Mouse (Mus musculus) frontal cortex, adult (tissue): ENCODE data around the gene Pacsin3.

Experiments used
- ATAC-seq: cut with Nextera tagmentation; 2 replicates; pipeline ENCODE4 v1.9.2; 2017; ENCODE audit warnings: mild to moderate bottlenecking, moderate library complexity, mixed read lengths; ENCODE audit not compliant: low TSS enrichment

Pacsin3 gene

GRCm38 (mm10) chr2:91259493-91259892, 3.7 kb downstream of the Pacsin3 start:
- no peak for ATAC-seq

DNA sequence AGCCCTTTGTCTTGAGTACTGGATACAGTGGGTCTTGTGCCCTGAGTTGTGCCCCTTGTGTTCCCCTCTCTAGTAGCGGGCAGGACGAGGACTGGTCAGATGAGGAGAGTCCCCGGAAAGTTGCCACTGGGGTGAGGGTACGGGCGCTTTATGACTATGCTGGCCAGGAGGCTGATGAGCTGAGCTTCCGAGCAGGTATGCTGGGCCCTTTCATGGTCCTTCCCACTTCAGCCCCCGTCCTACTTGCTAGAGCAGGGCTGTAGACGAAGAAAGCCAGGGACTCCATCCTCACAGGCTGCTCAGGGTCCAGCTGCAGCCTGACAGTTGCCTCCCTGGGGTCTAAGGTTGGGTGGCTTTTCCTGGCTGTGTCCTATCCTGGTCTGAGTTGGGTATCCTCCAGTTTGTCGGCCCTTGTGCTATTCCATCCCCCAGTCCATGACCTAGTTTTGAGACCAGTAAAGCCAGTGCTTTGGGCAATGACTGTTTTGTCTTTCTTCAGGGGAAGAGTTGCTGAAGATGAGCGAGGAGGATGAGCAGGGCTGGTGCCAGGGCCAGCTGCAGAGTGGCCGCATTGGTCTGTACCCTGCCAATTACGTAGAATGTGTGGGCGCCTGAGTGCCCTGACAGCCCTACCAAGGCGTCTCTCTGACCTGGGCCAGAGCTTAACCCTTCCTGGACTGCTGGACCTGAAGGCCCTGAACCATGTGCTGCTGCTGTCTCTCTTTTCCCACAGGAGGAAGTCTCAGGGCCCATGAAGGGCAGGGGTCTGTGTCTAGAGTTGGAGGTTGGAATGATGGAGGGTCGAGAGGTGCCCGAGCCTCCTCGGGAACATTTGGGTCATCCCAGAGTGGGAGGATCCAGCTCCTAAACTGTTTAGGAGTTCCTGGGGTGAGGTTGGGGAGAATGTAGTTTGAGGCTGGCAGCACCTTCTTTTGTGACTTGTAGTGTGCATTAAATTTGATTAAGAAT, 8.2 kb downstream of the Pacsin3 start:
- ATAC-seq = no peak

GRCm38 (mm10) chr2:91264711-91265681, 9.2 kb downstream of the Pacsin3 start, which contains the start of gene Arfgap2:
Arfgap2 (plus strand) TSS chr2:91264974.
- ATAC-seq = peak; percentile 95

GRCm38 (mm10) chr2:91268042-91268441, 12.3 kb downstream of the Pacsin3 start:
- no peak for ATAC-seq

GRCm38 (mm10) chr2:91268706-91269105, 13.0 kb downstream of the Pacsin3 start:
- ATAC-seq = no peak

DNA sequence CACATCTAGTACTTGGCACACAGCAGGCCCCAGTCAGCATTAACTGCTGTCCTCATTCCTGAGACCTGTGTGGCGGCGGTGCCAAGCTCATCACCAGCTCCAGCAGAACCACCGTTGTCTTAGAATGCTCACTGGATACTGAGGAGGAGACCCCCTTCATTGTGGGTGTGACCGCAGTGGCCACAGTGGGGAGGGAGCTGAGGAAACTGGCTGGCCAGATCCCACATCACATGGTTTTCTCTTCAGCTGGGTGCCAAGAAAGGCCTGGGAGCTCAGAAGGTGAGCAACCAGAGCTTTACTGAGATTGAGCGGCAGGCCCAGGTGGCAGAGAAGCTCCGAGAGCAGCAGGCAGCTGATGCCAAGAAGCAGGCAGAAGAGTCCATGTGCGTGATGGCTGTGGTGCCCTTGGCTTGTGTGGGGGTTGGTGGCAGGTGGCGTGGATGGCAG, 14.0 kb downstream of the Pacsin3 start:
- no peak for ATAC-seq

DNA sequence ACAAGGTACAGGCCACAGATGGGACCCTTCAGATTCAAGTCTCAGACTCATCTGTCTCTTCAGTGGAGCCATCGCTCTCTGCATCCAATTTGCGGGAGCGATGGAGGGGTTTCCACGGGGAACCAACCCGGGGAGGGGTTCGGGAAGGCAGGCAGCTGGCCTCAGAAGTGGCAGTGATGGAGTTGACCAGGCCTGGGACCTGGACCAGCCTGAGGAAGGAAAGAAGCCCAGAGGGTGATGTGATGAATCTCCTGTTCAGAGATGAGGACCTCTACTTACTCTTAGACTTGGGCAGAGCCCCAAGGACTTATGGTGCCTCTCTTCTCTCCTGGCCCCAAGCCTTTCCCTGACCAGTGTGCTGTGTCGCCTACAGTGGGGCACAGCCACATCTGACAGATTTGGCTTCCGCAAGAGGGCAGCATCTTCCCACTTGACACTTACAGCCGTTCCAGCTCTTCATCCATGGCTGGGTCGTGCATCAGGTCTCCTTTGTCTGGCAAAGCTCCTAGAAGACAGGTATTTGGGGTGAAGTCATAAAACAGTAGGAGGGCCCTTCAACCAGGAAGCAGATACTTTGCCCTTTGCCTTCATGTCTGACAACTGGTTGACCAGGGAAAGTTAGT, 23.1 kb downstream of the Pacsin3 start:
- ATAC-seq = peak; percentile 44; the same call in 1 of the 2 replicates

- ATAC-seq = no peak
Measured at GRCm38 (mm10) chr2:91279372-91279755, 23.6 kb downstream of the Pacsin3 start.

- ATAC-seq = no peak
Measured at GRCm38 (mm10) chr2:91281366-91281765, 25.6 kb downstream of the Pacsin3 start.

DNA sequence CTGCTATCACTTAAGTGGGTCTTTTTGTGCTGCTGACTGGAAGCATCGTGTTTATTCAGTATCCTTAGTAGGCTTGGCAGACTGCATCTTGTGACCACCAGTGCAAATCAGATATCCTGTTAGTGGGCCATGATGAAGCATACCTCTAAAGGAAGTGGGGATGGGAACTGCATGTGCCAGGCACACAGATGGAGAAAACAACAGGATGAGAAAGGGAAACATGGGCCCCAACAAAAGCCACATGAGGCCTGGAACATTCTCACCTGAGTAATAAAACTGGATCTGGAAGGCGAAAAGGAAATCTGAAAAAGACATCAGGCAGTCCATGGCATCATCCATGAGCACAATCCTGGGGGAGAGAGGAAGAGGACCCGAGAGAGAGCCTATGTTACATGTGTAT, 28.2 kb downstream of the Pacsin3 start:
- no peak for ATAC-seq

DNA sequence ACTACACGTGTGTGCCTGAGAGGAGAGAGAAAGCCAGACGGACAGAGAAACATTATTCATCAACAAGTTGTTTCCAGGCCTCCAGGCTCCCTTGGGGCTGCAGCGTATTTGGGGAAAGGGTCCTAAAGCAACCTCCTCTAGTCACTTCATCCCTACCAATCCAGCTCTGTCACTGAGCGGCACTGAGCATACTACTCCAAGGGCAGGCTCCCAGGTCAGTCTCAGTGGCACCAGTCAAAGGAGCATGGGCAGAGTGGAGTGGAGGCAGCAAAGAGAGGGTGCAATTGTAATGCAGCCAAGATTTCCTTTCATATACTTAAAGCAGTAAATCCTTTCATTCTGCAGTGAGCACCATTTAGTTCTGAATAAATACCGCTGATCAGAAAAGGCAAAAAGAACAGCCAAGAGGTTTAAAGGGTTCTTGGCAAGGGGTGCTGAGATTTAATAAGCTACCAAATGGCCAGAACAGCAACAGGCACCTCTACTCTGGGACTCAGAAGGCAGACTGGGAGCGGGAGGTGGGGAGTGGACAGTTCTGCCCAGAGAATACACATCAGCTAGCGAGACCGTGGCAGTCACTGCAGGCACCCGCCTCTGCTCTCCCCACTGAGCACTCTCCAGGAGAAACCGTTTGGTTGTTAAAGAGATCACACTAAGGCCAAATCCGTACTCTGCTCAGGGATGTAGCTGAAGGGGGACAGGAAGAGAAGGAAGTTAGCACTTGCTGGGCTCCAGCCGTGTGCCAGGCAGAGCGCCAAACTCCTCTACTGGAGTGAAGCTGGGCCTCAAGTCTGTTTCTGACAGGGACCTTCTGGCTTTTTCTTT, 28.8 kb downstream of the Pacsin3 start:
- peak; percentile 64 for ATAC-seq

DNA sequence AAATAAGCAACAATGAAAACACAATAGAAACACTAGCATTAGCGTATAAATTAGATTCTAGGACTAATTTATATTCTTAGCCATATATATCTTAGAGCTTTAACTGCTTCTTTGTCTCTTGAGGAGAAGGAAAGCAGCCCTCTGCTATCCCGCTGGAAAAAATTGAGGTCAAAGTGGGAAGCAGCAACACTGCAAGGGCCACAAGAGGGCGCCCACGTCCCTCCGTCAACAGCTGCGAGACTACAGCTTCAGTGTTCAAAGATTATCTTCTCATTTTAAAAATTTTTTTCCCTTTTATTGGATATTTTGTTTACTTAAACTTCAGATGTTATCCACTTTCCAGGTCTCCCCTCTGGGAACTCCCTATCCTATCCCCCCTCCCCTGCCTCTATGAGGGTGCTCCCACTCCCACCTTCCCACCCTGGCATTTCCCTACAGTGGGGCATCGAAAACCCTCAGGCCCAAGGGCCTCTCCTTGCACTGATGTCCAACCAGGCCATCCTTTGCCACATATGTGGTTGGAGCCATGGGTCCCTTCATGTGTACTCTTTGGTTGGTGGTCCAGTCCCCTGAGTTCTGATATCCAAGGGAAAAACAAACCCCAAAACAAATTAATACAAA, 30.2 kb downstream of the Pacsin3 start:
- ATAC-seq = peak; percentile 58

- ATAC-seq = no peak
Measured at GRCm38 (mm10) chr2:91287563-91287962, 31.8 kb downstream of the Pacsin3 start.

- ATAC-seq = 0 out of 2 replicates have a peak, but pooled peaks have one; percentile 52
Measured at GRCm38 (mm10) chr2:91291197-91292007, 35.6 kb downstream of the Pacsin3 start.

DNA sequence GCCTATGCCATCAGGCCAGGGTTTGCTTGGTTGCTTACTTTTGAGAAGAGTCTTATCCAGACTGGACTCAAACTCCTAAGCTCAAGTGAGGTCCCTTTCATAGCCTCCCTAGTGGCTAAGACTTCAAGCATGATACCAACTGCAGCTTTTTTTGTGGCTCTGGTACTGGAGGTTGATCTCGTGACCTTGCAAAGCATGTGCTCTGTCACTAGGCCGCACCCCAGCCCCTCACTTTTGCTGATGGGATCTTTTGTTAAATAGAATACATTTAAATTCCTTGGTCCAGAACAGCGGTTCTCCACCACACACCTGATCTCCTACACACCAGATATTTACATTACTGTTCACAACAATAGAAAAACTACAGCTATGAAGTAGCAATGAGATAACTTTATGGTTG, 38.5 kb downstream of the Pacsin3 start:
- ATAC-seq = no peak

DNA sequence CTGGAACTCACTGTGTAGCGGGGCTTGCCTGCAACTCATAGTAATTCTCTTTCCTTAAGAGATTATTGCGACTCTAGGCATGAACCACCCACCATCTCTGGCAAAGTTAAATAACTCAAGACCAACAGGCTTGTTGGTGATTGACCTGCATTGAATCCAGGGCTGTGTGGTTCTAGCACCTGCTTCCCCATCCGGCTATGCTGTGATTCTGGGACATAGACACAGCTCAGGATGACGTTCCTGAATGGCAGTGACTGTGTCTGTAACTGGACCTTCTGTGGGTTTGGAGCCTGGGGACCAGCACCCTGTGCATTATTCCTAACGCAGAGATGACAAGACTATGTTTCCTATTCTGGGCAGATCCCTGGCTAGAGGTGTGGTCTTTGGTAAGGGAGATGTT, 40.1 kb downstream of the Pacsin3 start:
- no peak for ATAC-seq

DNA sequence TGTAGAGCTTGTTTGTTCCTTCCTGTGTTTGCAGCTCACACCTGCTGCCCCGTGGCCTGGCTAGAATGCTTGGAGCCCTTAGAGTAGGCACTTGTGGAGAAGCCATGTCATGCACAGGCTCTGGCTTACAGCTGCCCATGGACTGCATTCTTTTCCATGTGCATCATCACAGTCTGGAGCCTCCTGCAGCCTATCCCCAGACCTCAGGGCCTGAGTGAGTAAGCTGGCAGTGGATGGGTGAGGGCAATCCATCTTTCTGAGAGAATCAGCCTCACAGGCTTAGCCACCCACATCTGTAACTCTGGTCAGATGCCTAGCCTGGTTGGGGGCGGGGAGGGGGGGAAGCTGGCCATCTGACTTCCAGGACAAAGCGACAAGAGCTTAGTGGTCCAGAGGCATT, 43.4 kb downstream of the Pacsin3 start:
- ATAC-seq = no peak

- ATAC-seq = no peak
Measured at GRCm38 (mm10) chr2:91300784-91301183, 45.0 kb downstream of the Pacsin3 start.

- no peak for ATAC-seq
Measured at GRCm38 (mm10) chr2:91301836-91302235, 46.1 kb downstream of the Pacsin3 start.
